Mouse (Mus musculus): ENCODE measurements around the gene Ap1ar.

Gene Ap1ar

GRCm38 (mm10) chr3:127837972-127838644, 785 bp upstream of the Ap1ar start:
- DNase-seq, result no peak

- DNase-seq, result no peak
These were observed 547 bp downstream of the Ap1ar start for GRCm38 (mm10) chr3:127836798-127837153.

- no peak for DNase-seq
These were observed 1.7 kb downstream of the Ap1ar start for GRCm38 (mm10) chr3:127835594-127835993.

- DNase-seq, result no peak
These were observed 3.3 kb downstream of the Ap1ar start for GRCm38 (mm10) chr3:127834040-127834439.

- no peak for DNase-seq
These were observed 6.2 kb downstream of the Ap1ar start for GRCm38 (mm10) chr3:127831079-127831478.

- DNase-seq, result no peak
These were observed 7.1 kb downstream of the Ap1ar start for GRCm38 (mm10) chr3:127830183-127830582.

GRCm38 (mm10) chr3:127827123-127827522, 10.2 kb downstream of the Ap1ar start:
- DNase-seq, result peak; percentile 25

- DNase-seq, result no peak
These were observed 10.8 kb downstream of the Ap1ar start for GRCm38 (mm10) chr3:127826503-127826902.

- no peak for DNase-seq
These were observed 13.1 kb downstream of the Ap1ar start for GRCm38 (mm10) chr3:127823886-127824863.

- DNase-seq, result no peak
These were observed 16.1 kb downstream of the Ap1ar start for GRCm38 (mm10) chr3:127821209-127821608.

- DNase-seq, result no peak
These were observed 16.9 kb downstream of the Ap1ar start for GRCm38 (mm10) chr3:127820400-127820799.

- no peak for DNase-seq
These were observed 18.3 kb downstream of the Ap1ar start for GRCm38 (mm10) chr3:127818694-127819663.

- no peak for DNase-seq
These were observed 20.1 kb downstream of the Ap1ar start for GRCm38 (mm10) chr3:127817120-127817683.

GRCm38 (mm10) chr3:127809103-127809502, 28.2 kb downstream of the Ap1ar start:
- no peak for DNase-seq

GRCm38 (mm10) chr3:127807846-127808245, 29.5 kb downstream of the Ap1ar start:
- DNase-seq, result no peak

- DNase-seq, result no peak
These were observed 31.3 kb downstream of the Ap1ar start for GRCm38 (mm10) chr3:127805991-127806390.

GRCm38 (mm10) chr3:127805071-127805470, 32.3 kb downstream of the Ap1ar start:
- DNase-seq, result no peak

- DNase-seq, result no peak
These were observed 32.9 kb downstream of the Ap1ar start for GRCm38 (mm10) chr3:127804439-127804838.

GRCm38 (mm10) chr3:127802814-127803213, 34.5 kb downstream of the Ap1ar start:
- no peak for DNase-seq

- no peak for DNase-seq
These were observed 36.2 kb downstream of the Ap1ar start for GRCm38 (mm10) chr3:127801162-127801561.

- DNase-seq, result no peak
These were observed 41.1 kb downstream of the Ap1ar start for GRCm38 (mm10) chr3:127796271-127796670.

- no peak for DNase-seq
These were observed 41.6 kb downstream of the Ap1ar start for GRCm38 (mm10) chr3:127795762-127796161.

All from kidney, adult 18-20 months (tissue).